Mouse (Mus musculus) ES-E14 (cell line): Measurements from ENCODE around the gene Rbm39. TPM values are rescaled to one million over a fixed set of nuclear protein-coding genes. Genes with fewer than 3 reads are reported as not detected.

Experiments used
- DNase-seq: peaks from one replicate; pipeline ENCODE4 v3.0.0-alpha.2; 2013; ENCODE audit warnings: low read depth, low spot score
- H3K27ac ChIP-seq: 2 replicates; pipeline ENCODE4 v1.5.1; 2012; ENCODE audit warnings: low read depth, mild to moderate bottlenecking, low read length, moderate library complexity, mixed read lengths; ENCODE audit not compliant: poor library complexity, insufficient read depth, severe bottlenecking
- H3K36me3 ChIP-seq: 2 replicates; pipeline ENCODE4 v1.6.1; 2012; ENCODE audit warnings: mild to moderate bottlenecking, low read length, moderate library complexity, mixed read lengths; ENCODE audit not compliant: control insufficient read depth, poor library complexity, insufficient read depth, severe bottlenecking
- H3K4me1 ChIP-seq, 2 experiments: fragments of 150-350 bp in 1 of 2; sonication (generic) in 1 of 2; 2 replicates each; pipeline ENCODE4 v1.6.1; 2012; ENCODE audit warnings: low read length in 2 of 2, mild to moderate bottlenecking in 1 of 2, mixed read lengths in 1 of 2; ENCODE audit not compliant: control insufficient read depth in 2 of 2, insufficient read depth in 2 of 2, poor library complexity in 1 of 2
- H3K4me3 ChIP-seq, 2 experiments: fragments of 150-350 bp in 1 of 2; sonication (generic) in 1 of 2; 2 replicates each; pipeline ENCODE4 v1.5.1; 2012; ENCODE audit warnings: low read length in 2 of 2, low read depth in 1 of 2, mild to moderate bottlenecking in 1 of 2, mixed read lengths in 1 of 2; ENCODE audit not compliant: insufficient read depth in 1 of 2, poor library complexity in 1 of 2, severe bottlenecking in 1 of 2
- H3K9ac ChIP-seq: 2 replicates; pipeline ENCODE4 v1.6.1; 2012; ENCODE audit warnings: low read depth, mild to moderate bottlenecking, low read length, mixed read lengths; ENCODE audit not compliant: poor library complexity, insufficient read depth, severe bottlenecking
- H3K9me3 ChIP-seq: fragments of 150-350 bp; sonication (generic); 2 replicates; pipeline ENCODE4 v1.6.1; 2012; ENCODE audit warnings: low read depth, mild to moderate bottlenecking, low read length; ENCODE audit not compliant: control insufficient read depth, insufficient read depth
- CHD2 ChIP-seq: IDR thresholded peaks from 2 replicates; pipeline ENCODE4 v1.6.1; 2014; ENCODE audit warnings: mild to moderate bottlenecking, low read depth, low read length, inconsistent platforms
- HCFC1 ChIP-seq: IDR thresholded peaks from 2 replicates; pipeline ENCODE4 v1.6.1; 2012; ENCODE audit warnings: low read length, inconsistent platforms, borderline replicate concordance; ENCODE audit not compliant: insufficient read depth
- ZC3H11A ChIP-seq: IDR thresholded peaks from 2 replicates; pipeline ENCODE4 v1.6.1; 2012; ENCODE audit warnings: low read depth, mild to moderate bottlenecking, inconsistent platforms, low read length, borderline replicate concordance
- in situ Hi-C, 2 experiments: fragments of 600-800 bp; cut with MboI; formaldehyde crosslinking; loops; one replicate each; pipeline ENCODE4 v1.15.1; 2025; ENCODE audit warnings: low sequenced_read_pairs in 2 of 2, inconsistent platforms in 1 of 2; ENCODE audit not compliant: unreplicated experiment in 2 of 2
- total RNA-seq: library from RNA; depleted of rRNA; stranded (reverse); fragments of 300-350 nt; gene quantifications from 2 replicates; pipeline ENCODE4 v1.2.3, GENCODE M21; 2012; rRNA removed

Gene Rbm39
- total RNA-seq, 1 experiment: 411 TPM

DNA sequence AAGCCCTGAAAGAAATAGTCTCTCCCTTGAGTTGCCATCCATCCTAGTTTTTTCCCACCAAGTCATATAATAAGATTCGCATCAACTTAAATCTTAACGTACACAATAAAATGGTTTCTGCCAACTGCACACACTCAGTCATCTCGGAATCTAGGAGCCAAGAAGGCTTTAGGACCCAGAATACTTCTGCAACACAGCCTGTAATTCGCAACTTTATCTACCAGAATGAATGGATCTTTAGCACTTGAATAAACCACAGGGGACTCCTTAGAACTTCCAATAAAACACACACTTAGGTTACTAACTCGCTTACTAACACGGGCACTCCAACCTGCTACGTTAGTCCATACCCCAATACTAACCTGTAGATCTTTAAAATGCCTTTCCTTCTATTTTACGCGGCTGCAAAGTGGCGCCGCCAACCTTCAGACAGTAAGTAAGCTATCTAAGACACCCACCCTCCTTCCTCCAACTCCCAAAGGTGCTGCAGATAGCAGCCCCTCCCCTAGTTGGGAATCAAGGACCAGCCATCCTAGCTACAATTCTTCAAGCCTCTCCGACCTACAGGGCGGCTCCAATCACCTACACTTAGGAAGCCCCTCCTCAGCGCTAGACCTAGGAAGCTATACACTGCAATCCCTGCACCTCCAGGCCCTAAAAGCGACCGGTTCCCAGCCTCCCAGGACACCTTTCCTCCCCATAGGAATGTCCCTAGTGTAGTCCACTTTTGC lies 69.2 kb downstream of the Rbm39 start:
- Histone ChIP-seq H3K27ac (peak overlapping the region; percentile 93), H3K4me1 (peaks cover 3 to 8% of the 10 kb centered on the region in 2 experiments; a peak in 2 of 4 replicates), H3K36me3 (no peaks in the 10 kb centered on the region), H3K9me3 (no peaks in the 10 kb centered on the region), H3K9ac (peak overlapping the region; percentile 99), H3K4me3 (peak overlapping the region; percentile 70 to 93)
- in situ Hi-C loops: no loop called here
- DNase-seq: peak; percentile 51
- no peak for TF ChIP-seq HCFC1
- TF ChIP-seq CHD2: no peak
- no peak for TF ChIP-seq ZC3H11A

Other genes with a start within 250 kb of the Rbm39 start
- gene Uqcc1, start 249.9 kb downstream of the Rbm39 start, total RNA-seq: 61.7 and 81.6 TPM in 2 replicates
- gene Gm15557, start 239.5 kb downstream of the Rbm39 start, total RNA-seq: not detected in 2 replicates
- gene Gdf5, start 234.9 kb downstream of the Rbm39 start, total RNA-seq: 0.09 and 0.11 TPM in 2 replicates
- gene Cep250, start 223.8 kb downstream of the Rbm39 start, total RNA-seq: 22.2 and 24.2 TPM in 2 replicates
- 0.98 and 1.5 TPM in 2 replicates for gene 6430550D23Rik, start 172.3 kb downstream of the Rbm39 start, total RNA-seq
- gene Ergic3, start 172.2 kb downstream of the Rbm39 start, total RNA-seq: 134 and 213 TPM in 2 replicates
- gene Fer1l4, start 127.3 kb downstream of the Rbm39 start, total RNA-seq: 0.22 and 0.26 TPM in 2 replicates
- gene Spag4, start 115.1 kb downstream of the Rbm39 start, total RNA-seq: 1.9 and 2.6 TPM in 2 replicates
- 42.8 and 66.1 TPM in 2 replicates for gene Cpne1, start 68.3 kb downstream of the Rbm39 start, total RNA-seq
- 21.8 and 22.1 TPM in 2 replicates for gene Rbm12, start 68.3 kb downstream of the Rbm39 start, total RNA-seq
- gene Gm28036, start 53.1 kb downstream of the Rbm39 start, total RNA-seq: 19.5 and 23.0 TPM in 2 replicates
- gene Romo1, start 36.2 kb downstream of the Rbm39 start, total RNA-seq: 211 and 216 TPM in 2 replicates
- gene Nfs1, start 36.1 kb downstream of the Rbm39 start, total RNA-seq: 40.2 and 41.6 TPM in 2 replicates
- gene Phf20, start 16.2 kb upstream of the Rbm39 start, total RNA-seq: 44.1 and 51.9 TPM in 2 replicates
- gene Cnbd2, start 132.1 kb upstream of the Rbm39 start, total RNA-seq: 1.6 and 2.9 TPM in 2 replicates
- 26.0 and 27.9 TPM in 2 replicates for gene Scand1, start 132.5 kb upstream of the Rbm39 start, total RNA-seq
- gene Epb41l1, start 240.7 kb upstream of the Rbm39 start, total RNA-seq: 20.5 and 27.3 TPM in 2 replicates